In the genomic region with DNA sequence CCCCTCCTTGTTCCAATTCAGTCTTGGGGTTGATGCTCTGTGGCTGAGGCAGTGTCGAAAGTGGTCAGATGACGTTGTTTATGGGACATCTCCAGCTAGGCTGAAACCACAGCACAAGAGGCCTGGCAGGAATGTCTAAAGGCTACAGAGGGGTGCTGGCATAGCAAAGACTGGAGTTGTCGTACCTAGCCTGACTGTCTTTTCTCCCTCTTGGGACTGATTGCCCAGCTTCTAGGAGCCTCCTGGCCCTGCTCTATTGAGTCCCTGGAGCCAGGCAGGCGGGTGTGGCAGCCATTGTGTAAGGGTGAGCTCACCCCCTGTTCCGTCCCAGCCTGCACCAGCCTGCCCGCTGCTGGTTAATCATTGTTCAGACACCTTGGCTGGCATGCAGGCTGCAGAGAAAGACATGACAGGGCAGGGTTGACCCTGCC, we compare ENCODE assay signal across 9 mouse cellular contexts. TPM values are rescaled to one million over a fixed set of nuclear protein-coding genes. Genes with fewer than 3 reads are reported as not detected.
DNase-seq lines count a peak whose midpoint lies in the region; ATAC-seq and TF ChIP-seq lines count a peak whose summit lies in the region.
"Had no signal": no experiment of that assay in that cellular context is flagged by ENCODE, and none has a peak within 500 bp of the region (broad histone marks: within the 10 kb centered on the region; RNA-seq: fewer than 3 reads in every experiment).

No protein-coding gene starts in this region.

- no peaks in the 10 kb centered on the region for H3K27me3 ChIP-seq in Patski
- H3K27me3 ChIP-seq in kidney, adult 2 months (replicated peaks; ENCODE audit: control insufficient read depth, insufficient read depth, low read length): no peaks in the 10 kb centered on the region
- H3K27me3 ChIP-seq in lung, embryonic 14.5 days (ENCODE audit: insufficient read depth, low read length): no peaks in the 10 kb centered on the region
- no peaks in the 10 kb centered on the region for H3K27me3 ChIP-seq in hindbrain, embryonic 14.5 days (ENCODE audit: control insufficient read depth, insufficient read depth, low read length)
- H3K27me3 ChIP-seq: hindbrain, embryonic 15.5 days had no signal

- no peak overlapping the region for H3K4me3 ChIP-seq in kidney, adult 2 months (ENCODE audit: insufficient read depth, low read depth, low read length)
- no peak overlapping the region for H3K4me3 ChIP-seq in lung, embryonic 14.5 days (ENCODE audit: low read depth, low read length)
- no peak overlapping the region for H3K4me3 ChIP-seq in hindbrain, embryonic 14.5 days (replicated peaks; ENCODE audit: low read length)
- H3K4me3 ChIP-seq: hindbrain, embryonic 15.5 days had no signal

- TF ChIP-seq CTCF in Patski (IDR thresholded peaks at IDR 0.05): no peak
- 0 out of 2 replicates have a peak, but pooled peaks have one; percentile 4 for TF ChIP-seq CTCF in kidney, adult 2 months (conservative IDR thresholded peaks at IDR 0.05; ENCODE audit: insufficient read depth, insufficient read length, low read depth, low read length)
- peak; percentile 39 for TF ChIP-seq CTCF in lung, embryonic 14.5 days (IDR thresholded peaks at IDR 0.05; ENCODE audit: low read depth)

- no peaks in the 10 kb centered on the region for H3K9me3 ChIP-seq in lung, embryonic 14.5 days (ENCODE audit: low read depth, low read length)
- no peaks in the 10 kb centered on the region for H3K9me3 ChIP-seq in hindbrain, embryonic 14.5 days (ENCODE audit: control insufficient read depth, low read length)
- H3K9me3 ChIP-seq: hindbrain, embryonic 15.5 days had no signal

- H3K9ac ChIP-seq in lung, embryonic 14.5 days: no peak overlapping the region
- H3K9ac ChIP-seq in hindbrain, embryonic 14.5 days: no peak overlapping the region
- H3K9ac ChIP-seq: hindbrain, embryonic 15.5 days had no signal

- POLR2A ChIA-PET in Patski (lab: Charles Lee): interaction anchor here (0.9 kb wide), 1 partner anchor 10 kb away, joined by 3 read pairs; no protein-coding TSS in a partner anchor

- no peak overlapping the region for H3K4me2 ChIP-seq in lung, embryonic 14.5 days
- H3K4me2 ChIP-seq in hindbrain, embryonic 14.5 days (replicated peaks): no peak overlapping the region
- H3K4me2 ChIP-seq: hindbrain, embryonic 15.5 days had no signal

- DNase-seq in 3134 (ENCODE audit: extremely low read depth, insufficient read length, low spot score): peak; percentile 82
- peak; percentile 83 for DNase-seq in Patski (ENCODE audit: low read depth, low spot score)
- peak; percentile 93 for DNase-seq in kidney, adult 2 months
- DNase-seq in lung, embryonic 14.5 days: peak; percentile 69
- DNase-seq in hindbrain, embryonic 14.5 days (ENCODE audit: low spot score): no peak
- no peak for DNase-seq in spleen, adult 12 weeks (ENCODE audit: low spot score)
- no peak for DNase-seq in cerebellum, adult 11 months

- no peaks in the 10 kb centered on the region for H3K36me3 ChIP-seq in kidney, adult 2 months (ENCODE audit: control insufficient read depth, insufficient read depth, low read length)
- no peaks in the 10 kb centered on the region for H3K36me3 ChIP-seq in lung, embryonic 14.5 days (ENCODE audit: insufficient read depth)
- no peaks in the 10 kb centered on the region for H3K36me3 ChIP-seq in hindbrain, embryonic 14.5 days (replicated peaks; ENCODE audit: control insufficient read depth, insufficient read depth)
- H3K36me3 ChIP-seq: hindbrain, embryonic 15.5 days had no signal

- WGBS in kidney, adult 2 months: 17% methylated on average over 6 of the region's 6 CpGs
- WGBS in lung, embryonic 14.5 days: 50% methylated on average over 6 of the region's 6 CpGs
- 57% methylated on average over 6 of the region's 6 CpGs for WGBS in hindbrain, embryonic 14.5 days

- CTCF ChIA-PET in Patski (lab: Charles Lee): interaction anchor here (0.7 to 2.0 kb wide), 4 partner anchors 36 to 70 kb away, joined by 3 to 8 read pairs (median 4); partner anchors contain the start of gene Sdc1

- peak overlapping the region; percentile 43 for H3K27ac ChIP-seq in kidney, adult 2 months (ENCODE audit: insufficient read depth, low read depth, low read length)
- H3K27ac ChIP-seq in lung, embryonic 14.5 days (ENCODE audit: low read depth): peak overlapping the region; percentile 74
- H3K27ac ChIP-seq in hindbrain, embryonic 14.5 days: no peak overlapping the region
- H3K27ac ChIP-seq: hindbrain, embryonic 15.5 days had no signal

- TF ChIP-seq POLR2A in kidney, adult 2 months (IDR thresholded peaks at IDR 0.05; ENCODE audit: low read depth, low read length): no peak

- H3K4me1 ChIP-seq in kidney, adult 2 months (ENCODE audit: control insufficient read depth, insufficient read depth, low read length): peaks cover 5% of the 10 kb centered on the region; the same call in 1 of the 2 replicates
- H3K4me1 ChIP-seq in lung, embryonic 14.5 days (ENCODE audit: insufficient read depth): no peaks in the 10 kb centered on the region
- H3K4me1 ChIP-seq in hindbrain, embryonic 14.5 days (replicated peaks; ENCODE audit: control insufficient read depth, insufficient read depth, low read length): no peaks in the 10 kb centered on the region
- H3K4me1 ChIP-seq: hindbrain, embryonic 15.5 days had no signal

- ATAC-seq in Patski: peak; percentile 77
- peak; percentile 88 for ATAC-seq in lung, embryonic 14.5 days (ENCODE audit: insufficient read depth)
- no peak for ATAC-seq in hindbrain, embryonic 14.5 days (ENCODE audit: low FRiP score)
- ATAC-seq in frontal cortex, adult (ENCODE audit: low TSS enrichment): no peak

- in situ Hi-C loops in Patski (cut with MboI; ENCODE audit: low pct_unique_long_range_greater_than_20kb): no loop called here

RNA-seq across cellular contexts. Expression of gene Sdc1, which starts 40.3 kb away (rescaled TPM):
- 121 TPM for polyA plus RNA-seq in Patski (2021)
- polyA plus RNA-seq in kidney, adult 2 months (2012; rRNA removed): 13.3 and 18.5 TPM in 2 replicates
- polyA plus RNA-seq in lung, embryonic 14.5 days (2014; fragmentation: Nextera tagmentation; extraction: Ambion mirVana): 101 TPM in 2 replicates
- polyA plus RNA-seq in hindbrain, embryonic 14.5 days (2014; fragmentation: Nextera tagmentation; extraction: Ambion mirVana): 16.8 and 18.1 TPM in 2 replicates

Comparison
In these comparisons a context has a peak if more than half of its experiments do, and no peak if none do; other contexts are left out.
1. DNase-seq: peak in 3134 (single experiment), Patski (single experiment), kidney, adult 2 months (single experiment) and lung, embryonic 14.5 days (single experiment); none in hindbrain, embryonic 14.5 days (single experiment), spleen, adult 12 weeks (single experiment) and cerebellum, adult 11 months (single experiment).
2. ATAC-seq: peak in Patski (single experiment) and lung, embryonic 14.5 days (single experiment); none in hindbrain, embryonic 14.5 days (single experiment) and frontal cortex, adult (single experiment).